Mouse (Mus musculus): Measurements from ENCODE around the gene Gm17087. TPM values are rescaled to one million over a fixed set of nuclear protein-coding genes. Genes with fewer than 3 reads are reported as not detected.

Gm17087 gene
- polyA plus RNA-seq, 1 experiment, result 0.82 TPM

GRCm38 (mm10) chr17:8536522-8536921, 30.2 kb downstream of the Gm17087 start:
- H3K9me3 ChIP-seq (replicated peaks; ENCODE audit: control insufficient read depth, insufficient read depth, low read length, poor library complexity, severe bottlenecking), result no peaks in the 10 kb centered on the region
- no peaks in the 10 kb centered on the region for H3K36me3 ChIP-seq (ENCODE audit: control insufficient read depth, insufficient read depth, low read length, poor library complexity, severe bottlenecking)
- no peak overlapping the region for H3K4me3 ChIP-seq (ENCODE audit: low read depth, low read length)
- no peak overlapping the region for H3K27ac ChIP-seq (ENCODE audit: insufficient read depth, low read length)
- no peaks in the 10 kb centered on the region; the same call in 1 of the 2 replicates for H3K27me3 ChIP-seq (ENCODE audit: control insufficient read depth, insufficient read depth, low read length, poor library complexity, severe bottlenecking)
- TF ChIP-seq CTCF (IDR thresholded peaks at IDR 0.05; ENCODE audit: low read depth, low read length), result no peak
- TF ChIP-seq EP300 (IDR thresholded peaks at IDR 0.05; ENCODE audit: insufficient read depth, low read depth, low read length), result no peak
- TF ChIP-seq POLR2A (IDR thresholded peaks at IDR 0.05; ENCODE audit: insufficient read depth, low read length), result no peak
- H3K4me1 ChIP-seq (ENCODE audit: control insufficient read depth, insufficient read depth, low read length), result no peaks in the 10 kb centered on the region
- H3K9ac ChIP-seq (ENCODE audit: low read depth, poor library complexity, severe bottlenecking), result no peak overlapping the region

GRCm38 (mm10) chr17:8533828-8534227, 32.9 kb downstream of the Gm17087 start:
- no peaks in the 10 kb centered on the region for H3K4me1 ChIP-seq (ENCODE audit: control insufficient read depth, insufficient read depth, low read length)

GRCm38 (mm10) chr17:8532609-8533008, 34.1 kb downstream of the Gm17087 start:
- no peak overlapping the region for H3K9ac ChIP-seq (ENCODE audit: low read depth, poor library complexity, severe bottlenecking)
- H3K27ac ChIP-seq (ENCODE audit: insufficient read depth, low read length), result no peak overlapping the region
- TF ChIP-seq POLR2A (IDR thresholded peaks at IDR 0.05; ENCODE audit: insufficient read depth, low read length), result no peak
- TF ChIP-seq CTCF (IDR thresholded peaks at IDR 0.05; ENCODE audit: low read depth, low read length), result no peak
- no peak for TF ChIP-seq EP300 (IDR thresholded peaks at IDR 0.05; ENCODE audit: insufficient read depth, low read depth, low read length)
- no peaks in the 10 kb centered on the region for H3K9me3 ChIP-seq (replicated peaks; ENCODE audit: control insufficient read depth, insufficient read depth, low read length, poor library complexity, severe bottlenecking)
- no peak overlapping the region for H3K4me3 ChIP-seq (ENCODE audit: low read depth, low read length)
- H3K36me3 ChIP-seq (ENCODE audit: control insufficient read depth, insufficient read depth, low read length, poor library complexity, severe bottlenecking), result no peaks in the 10 kb centered on the region
- no peaks in the 10 kb centered on the region for H3K27me3 ChIP-seq (ENCODE audit: control insufficient read depth, insufficient read depth, low read length, poor library complexity, severe bottlenecking)
- no peaks in the 10 kb centered on the region for H3K4me1 ChIP-seq (ENCODE audit: control insufficient read depth, insufficient read depth, low read length)

More at GRCm38 (mm10) chr17:8533828-8534227, 32.9 kb downstream of the Gm17087 start:
- TF ChIP-seq EP300 (IDR thresholded peaks at IDR 0.05; ENCODE audit: insufficient read depth, low read depth, low read length) (no peak), CTCF (IDR thresholded peaks at IDR 0.05; ENCODE audit: low read depth, low read length) (peak; percentile 86)
- Histone ChIP-seq H3K27ac (ENCODE audit: insufficient read depth, low read length) (no peak overlapping the region), H3K4me3 (ENCODE audit: low read depth, low read length) (no peak overlapping the region), H3K9me3 (replicated peaks; ENCODE audit: control insufficient read depth, insufficient read depth, low read length, poor library complexity, severe bottlenecking) (no peaks in the 10 kb centered on the region), H3K27me3 (ENCODE audit: control insufficient read depth, insufficient read depth, low read length, poor library complexity, severe bottlenecking) (no peaks in the 10 kb centered on the region), H3K36me3 (ENCODE audit: control insufficient read depth, insufficient read depth, low read length, poor library complexity, severe bottlenecking) (no peaks in the 10 kb centered on the region), H3K9ac (ENCODE audit: low read depth, poor library complexity, severe bottlenecking) (no peak overlapping the region)

- Histone ChIP-seq H3K36me3 (ENCODE audit: control insufficient read depth, insufficient read depth, low read length, poor library complexity, severe bottlenecking) (no peaks in the 10 kb centered on the region), H3K27ac (ENCODE audit: insufficient read depth, low read length) (no peak overlapping the region), H3K27me3 (ENCODE audit: control insufficient read depth, insufficient read depth, low read length, poor library complexity, severe bottlenecking) (peaks cover 7% of the 10 kb centered on the region; the same call in 1 of the 2 replicates), H3K4me1 (ENCODE audit: control insufficient read depth, insufficient read depth, low read length) (no peaks in the 10 kb centered on the region), H3K9me3 (replicated peaks; ENCODE audit: control insufficient read depth, insufficient read depth, low read length, poor library complexity, severe bottlenecking) (no peaks in the 10 kb centered on the region), H3K9ac (ENCODE audit: low read depth, poor library complexity, severe bottlenecking) (no peak overlapping the region), H3K4me3 (ENCODE audit: low read depth, low read length) (no peak overlapping the region)
- TF ChIP-seq CTCF (IDR thresholded peaks at IDR 0.05; ENCODE audit: low read depth, low read length) (no peak), POLR2A (IDR thresholded peaks at IDR 0.05; ENCODE audit: insufficient read depth, low read length) (no peak), EP300 (IDR thresholded peaks at IDR 0.05; ENCODE audit: insufficient read depth, low read depth, low read length) (no peak)
Measured at GRCm38 (mm10) chr17:8528641-8529040, 38.1 kb downstream of the Gm17087 start.

GRCm38 (mm10) chr17:8526815-8527261, 39.9 kb downstream of the Gm17087 start:
- no peak for TF ChIP-seq POLR2A (IDR thresholded peaks at IDR 0.05; ENCODE audit: insufficient read depth, low read length)
- TF ChIP-seq EP300 (IDR thresholded peaks at IDR 0.05; ENCODE audit: insufficient read depth, low read depth, low read length), result no peak
- no peak for TF ChIP-seq CTCF (IDR thresholded peaks at IDR 0.05; ENCODE audit: low read depth, low read length)
- Histone ChIP-seq H3K4me1 (ENCODE audit: control insufficient read depth, insufficient read depth, low read length) (no peaks in the 10 kb centered on the region), H3K27me3 (ENCODE audit: control insufficient read depth, insufficient read depth, low read length, poor library complexity, severe bottlenecking) (peaks cover 12% of the 10 kb centered on the region)

GRCm38 (mm10) chr17:8525971-8526740, 40.6 kb downstream of the Gm17087 start:
- Histone ChIP-seq H3K27ac (ENCODE audit: insufficient read depth, low read length) (no peak overlapping the region), H3K27me3 (ENCODE audit: control insufficient read depth, insufficient read depth, low read length, poor library complexity, severe bottlenecking) (peaks cover 12% of the 10 kb centered on the region), H3K36me3 (ENCODE audit: control insufficient read depth, insufficient read depth, low read length, poor library complexity, severe bottlenecking) (no peaks in the 10 kb centered on the region), H3K9ac (ENCODE audit: low read depth, poor library complexity, severe bottlenecking) (no peak overlapping the region), H3K9me3 (replicated peaks; ENCODE audit: control insufficient read depth, insufficient read depth, low read length, poor library complexity, severe bottlenecking) (no peaks in the 10 kb centered on the region), H3K4me3 (ENCODE audit: low read depth, low read length) (0 out of 2 replicates have a peak overlapping the region, but pooled peaks have one; percentile 4), H3K4me1 (ENCODE audit: control insufficient read depth, insufficient read depth, low read length) (no peaks in the 10 kb centered on the region)
- TF ChIP-seq POLR2A (IDR thresholded peaks at IDR 0.05; ENCODE audit: insufficient read depth, low read length), result no peak
- TF ChIP-seq CTCF (IDR thresholded peaks at IDR 0.05; ENCODE audit: low read depth, low read length), result no peak
- no peak for TF ChIP-seq EP300 (IDR thresholded peaks at IDR 0.05; ENCODE audit: insufficient read depth, low read depth, low read length)

More at GRCm38 (mm10) chr17:8526815-8527261, 39.9 kb downstream of the Gm17087 start:
- H3K36me3 ChIP-seq (ENCODE audit: control insufficient read depth, insufficient read depth, low read length, poor library complexity, severe bottlenecking), result no peaks in the 10 kb centered on the region
- H3K9me3 ChIP-seq (replicated peaks; ENCODE audit: control insufficient read depth, insufficient read depth, low read length, poor library complexity, severe bottlenecking), result no peaks in the 10 kb centered on the region
- H3K27ac ChIP-seq (ENCODE audit: insufficient read depth, low read length), result no peak overlapping the region
- H3K4me3 ChIP-seq (ENCODE audit: low read depth, low read length), result no peak overlapping the region
- H3K9ac ChIP-seq (ENCODE audit: low read depth, poor library complexity, severe bottlenecking), result no peak overlapping the region

Measured in ES-Bruce4 (cell line).